Mouse (Mus musculus): ENCODE data around the gene Zcwpw1. TPM values are rescaled to one million over a fixed set of nuclear protein-coding genes. Genes with fewer than 3 reads are reported as not detected.

The Zcwpw1 gene
- polyA plus RNA-seq, 1 experiment = 6.1 TPM

DNA sequence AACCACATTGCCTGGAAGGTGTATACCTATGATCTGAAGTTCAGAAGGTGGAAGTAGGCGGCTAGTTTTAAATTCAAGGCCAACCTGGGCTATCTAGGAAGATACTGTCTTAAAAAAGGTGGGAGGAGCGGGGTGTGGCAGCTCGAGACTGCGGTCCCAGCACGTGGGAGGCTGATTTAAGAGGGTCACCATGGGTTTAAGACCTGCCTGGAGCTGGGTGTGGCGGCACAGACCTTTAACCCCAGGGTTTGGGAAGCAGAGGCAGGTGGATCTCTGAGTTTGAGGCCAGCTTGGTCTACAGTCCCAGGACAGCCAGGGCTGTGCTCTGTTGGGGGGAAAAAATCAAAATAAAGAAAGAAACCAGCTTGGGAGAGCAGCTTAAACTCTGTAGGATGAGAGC, 35.6 kb upstream of the Zcwpw1 start:
- H3K27ac ChIP-seq (ENCODE audit: insufficient read depth, low read depth, low read length) = no peak overlapping the region
- H3K4me3 ChIP-seq (ENCODE audit: insufficient read depth, low read length) = no peak overlapping the region
- TF ChIP-seq CTCF (IDR thresholded peaks at IDR 0.05; ENCODE audit: low read depth, low read length) = no peak
- peaks cover 9% of the 10 kb centered on the region; the same call in 1 of the 2 replicates for H3K4me1 ChIP-seq (ENCODE audit: control insufficient read depth, insufficient read depth, low read length)

DNA sequence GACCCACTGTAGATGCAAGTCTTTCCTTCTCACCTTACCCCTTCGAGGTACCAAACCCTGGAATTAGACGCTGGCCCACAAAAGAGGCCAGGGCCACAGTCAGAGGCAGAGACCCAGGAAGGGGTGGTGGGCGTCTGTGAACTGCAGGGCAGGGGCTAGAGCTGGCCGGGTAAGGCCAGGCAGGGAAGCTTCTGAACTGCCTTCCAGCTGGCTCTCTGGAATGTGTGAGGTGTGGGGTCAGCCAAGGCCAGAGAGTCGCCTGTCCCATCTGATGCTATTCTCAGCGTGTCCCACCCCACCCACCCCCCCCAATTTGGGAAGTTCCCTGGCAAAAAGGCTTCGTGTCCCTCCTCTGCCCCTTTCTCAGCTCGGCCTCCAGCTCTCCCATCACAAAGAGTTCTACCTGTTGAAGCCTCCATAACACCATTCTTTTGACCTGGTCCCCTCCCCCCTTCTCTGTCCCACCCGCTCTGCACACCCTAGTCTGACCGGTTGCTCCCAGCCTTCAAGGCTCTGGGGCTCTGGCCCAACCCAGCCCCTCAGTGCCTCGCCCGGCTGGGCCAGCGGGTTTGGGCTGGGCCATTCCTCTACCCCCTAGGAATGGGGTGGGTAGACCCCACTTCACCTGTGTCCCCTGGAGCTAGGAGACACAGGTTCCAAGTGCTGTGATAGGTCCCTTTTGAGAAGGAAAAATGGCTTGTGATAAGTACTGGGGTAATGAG, 34.3 kb upstream of the Zcwpw1 start:
- Histone ChIP-seq H3K4me1 (ENCODE audit: control insufficient read depth, insufficient read depth, low read length) (peaks cover 9% of the 10 kb centered on the region; the same call in 1 of the 2 replicates), H3K27ac (ENCODE audit: insufficient read depth, low read depth, low read length) (no peak overlapping the region), H3K4me3 (ENCODE audit: insufficient read depth, low read length) (no peak overlapping the region)
- no peak for TF ChIP-seq CTCF (IDR thresholded peaks at IDR 0.05; ENCODE audit: low read depth, low read length)
- no peak for TF ChIP-seq POLR2A (IDR thresholded peaks at IDR 0.05; ENCODE audit: borderline replicate concordance, low read depth, low read length)

DNA sequence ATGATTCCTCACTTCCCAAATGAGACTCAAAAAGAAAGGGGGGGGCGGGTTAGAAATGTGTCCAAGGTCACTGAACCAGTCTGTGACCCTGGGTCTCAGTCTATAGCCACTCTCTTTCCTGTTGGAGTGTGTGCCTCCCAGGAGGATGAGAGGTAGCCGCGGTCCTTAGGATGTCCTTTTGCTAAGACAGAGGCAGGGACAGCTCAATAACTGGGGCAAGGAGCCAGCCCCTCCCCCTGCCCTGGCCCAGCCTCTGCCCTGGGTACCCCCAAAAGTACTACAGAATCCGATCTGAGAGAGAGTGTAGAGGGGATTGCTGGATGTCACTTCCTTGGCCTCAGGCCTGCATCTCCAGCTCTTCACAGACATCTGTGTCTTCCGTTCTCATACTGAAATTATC, 32.2 kb upstream of the Zcwpw1 start:
- H3K27ac ChIP-seq (ENCODE audit: insufficient read depth, low read depth, low read length) = no peak overlapping the region

DNA sequence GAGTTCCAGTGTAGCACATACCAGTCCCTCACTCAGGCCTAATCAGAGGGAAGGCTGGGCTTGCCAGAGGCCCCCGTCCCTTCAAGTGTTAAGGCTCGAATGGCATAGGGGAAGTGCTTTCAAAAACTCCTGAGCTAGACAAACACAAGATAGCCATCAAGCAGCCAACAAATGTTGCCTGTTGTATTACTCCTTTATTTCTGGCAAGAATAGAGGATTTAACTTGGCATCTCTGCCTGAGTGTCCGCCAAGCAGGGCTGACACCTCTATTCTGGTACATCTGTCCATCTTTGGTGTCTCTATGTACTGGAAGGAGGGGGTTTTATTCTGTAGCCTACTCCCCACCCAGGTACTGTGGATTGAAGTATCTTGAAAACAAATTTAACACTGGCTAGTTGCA, 31.5 kb upstream of the Zcwpw1 start:
- peaks cover 8% of the 10 kb centered on the region for H3K4me1 ChIP-seq (ENCODE audit: control insufficient read depth, insufficient read depth, low read length)
- H3K4me3 ChIP-seq (ENCODE audit: insufficient read depth, low read length) = no peak overlapping the region
- no peak overlapping the region for H3K27ac ChIP-seq (ENCODE audit: insufficient read depth, low read depth, low read length)
- TF ChIP-seq POLR2A (IDR thresholded peaks at IDR 0.05; ENCODE audit: borderline replicate concordance, low read depth, low read length) (no peak), CTCF (IDR thresholded peaks at IDR 0.05; ENCODE audit: low read depth, low read length) (no peak)

More for the DNA sequence above, 32.2 kb upstream of the Zcwpw1 start:
- H3K4me3 ChIP-seq (ENCODE audit: insufficient read depth, low read length) = no peak overlapping the region
- peaks cover 10% of the 10 kb centered on the region for H3K4me1 ChIP-seq (ENCODE audit: control insufficient read depth, insufficient read depth, low read length)
- TF ChIP-seq CTCF (IDR thresholded peaks at IDR 0.05; ENCODE audit: low read depth, low read length) (no peak), POLR2A (IDR thresholded peaks at IDR 0.05; ENCODE audit: borderline replicate concordance, low read depth, low read length) (no peak)

DNA sequence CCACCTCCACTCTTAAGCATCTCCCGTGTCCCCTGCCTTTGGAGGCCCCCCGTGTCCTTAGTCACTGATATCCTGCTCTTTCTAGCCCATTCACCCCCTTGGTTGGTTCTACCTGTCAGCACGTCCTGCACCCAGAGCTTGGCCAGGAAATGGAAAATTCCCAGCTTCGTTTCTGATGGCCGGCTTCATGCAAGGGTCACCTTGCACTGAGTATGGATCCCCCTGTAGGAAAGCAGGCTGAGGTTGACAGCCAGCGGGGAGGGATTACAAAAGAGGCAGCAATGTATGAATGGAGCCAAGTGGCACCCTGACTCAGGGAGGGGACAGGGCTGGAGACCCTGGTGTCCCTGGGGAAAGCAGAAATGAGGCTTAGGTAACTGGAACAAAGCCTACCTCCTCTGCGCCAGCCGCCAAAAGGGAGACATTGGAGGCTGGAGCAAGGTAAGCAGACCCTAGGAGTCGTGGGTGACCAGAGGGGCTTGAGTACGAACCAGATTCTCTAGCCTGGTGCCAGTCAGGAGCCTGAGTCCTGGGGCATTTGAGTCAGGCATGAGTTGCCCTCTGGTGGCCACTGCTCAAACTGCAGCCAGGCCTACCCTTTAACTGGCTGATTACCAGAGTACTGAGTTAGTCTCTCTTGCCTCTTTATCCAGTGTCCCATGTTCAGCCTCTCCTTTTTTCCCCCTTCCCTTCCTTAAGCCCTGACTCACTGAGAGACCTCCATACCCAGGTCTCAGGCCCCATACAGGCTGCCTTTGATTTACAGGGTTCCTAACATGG, 30.5 kb upstream of the Zcwpw1 start:
- Histone ChIP-seq H3K4me3 (ENCODE audit: insufficient read depth, low read length) (no peak overlapping the region), H3K4me1 (ENCODE audit: control insufficient read depth, insufficient read depth, low read length) (peaks cover 8% of the 10 kb centered on the region), H3K27ac (ENCODE audit: insufficient read depth, low read depth, low read length) (no peak overlapping the region)
- TF ChIP-seq POLR2A (IDR thresholded peaks at IDR 0.05; ENCODE audit: borderline replicate concordance, low read depth, low read length) (no peak), CTCF (IDR thresholded peaks at IDR 0.05; ENCODE audit: low read depth, low read length) (peak; percentile 80)

DNA sequence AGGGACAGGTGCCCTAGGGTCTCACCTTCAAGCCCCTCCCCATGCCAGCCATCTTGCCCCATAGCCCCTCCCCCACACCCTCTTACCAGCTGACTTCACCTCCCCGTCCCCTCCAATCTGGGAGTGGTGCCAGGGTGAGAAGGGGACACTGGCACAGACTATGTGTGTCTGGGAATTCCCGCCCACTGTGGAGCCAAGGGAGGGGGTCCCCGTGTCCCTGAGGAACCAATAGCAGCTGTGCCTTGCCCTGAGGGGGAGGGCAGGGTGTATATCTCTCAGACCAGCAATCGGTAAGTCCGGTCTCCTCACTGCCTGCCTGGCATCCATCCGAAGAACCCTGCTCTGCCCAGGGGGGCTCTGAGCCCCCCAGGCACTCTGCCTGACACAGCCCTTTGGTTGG, 29.7 kb upstream of the Zcwpw1 start:
- peaks cover 8% of the 10 kb centered on the region for H3K4me1 ChIP-seq (ENCODE audit: control insufficient read depth, insufficient read depth, low read length)
- TF ChIP-seq CTCF (IDR thresholded peaks at IDR 0.05; ENCODE audit: low read depth, low read length) = no peak
- no peak for TF ChIP-seq POLR2A (IDR thresholded peaks at IDR 0.05; ENCODE audit: borderline replicate concordance, low read depth, low read length)
- H3K27ac ChIP-seq (ENCODE audit: insufficient read depth, low read depth, low read length) = no peak overlapping the region
- H3K4me3 ChIP-seq (ENCODE audit: insufficient read depth, low read length) = no peak overlapping the region

DNA sequence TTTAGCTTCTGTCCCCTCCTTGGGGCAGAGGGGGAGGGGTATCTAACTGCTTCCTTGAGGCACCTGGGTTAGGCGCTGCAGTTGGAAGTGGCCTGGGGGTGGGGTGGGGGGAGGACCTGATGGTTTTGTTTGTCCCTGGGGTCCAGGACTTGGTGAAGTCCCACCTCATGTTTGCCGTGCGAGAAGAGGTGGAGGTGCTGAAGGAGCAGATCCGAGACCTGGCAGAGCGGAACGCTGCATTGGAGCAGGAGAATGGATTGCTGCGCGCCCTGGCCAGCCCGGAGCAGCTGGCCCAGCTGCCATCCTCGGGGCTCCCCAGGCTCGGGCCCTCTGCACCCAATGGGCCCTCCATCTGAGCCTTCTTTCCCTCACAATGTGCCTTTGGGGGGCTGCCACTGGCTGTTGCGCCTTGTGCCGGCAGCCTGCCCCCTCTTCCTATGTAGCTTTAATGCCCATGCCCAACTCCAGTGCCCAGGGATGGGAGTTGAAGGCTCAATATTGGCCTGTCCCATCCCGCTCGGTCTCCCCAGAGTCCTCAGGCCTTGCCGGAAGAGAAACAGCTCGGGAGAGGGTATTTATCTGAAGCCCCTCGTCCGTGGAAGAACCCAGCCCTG, 28.6 kb upstream of the Zcwpw1 start:
- H3K27ac ChIP-seq (ENCODE audit: insufficient read depth, low read depth, low read length) = no peak overlapping the region
- H3K4me3 ChIP-seq (ENCODE audit: insufficient read depth, low read length) = no peak overlapping the region
- TF ChIP-seq CTCF (IDR thresholded peaks at IDR 0.05; ENCODE audit: low read depth, low read length) = no peak
- no peak for TF ChIP-seq POLR2A (IDR thresholded peaks at IDR 0.05; ENCODE audit: borderline replicate concordance, low read depth, low read length)
- H3K4me1 ChIP-seq (ENCODE audit: control insufficient read depth, insufficient read depth, low read length) = peaks cover 8% of the 10 kb centered on the region

DNA sequence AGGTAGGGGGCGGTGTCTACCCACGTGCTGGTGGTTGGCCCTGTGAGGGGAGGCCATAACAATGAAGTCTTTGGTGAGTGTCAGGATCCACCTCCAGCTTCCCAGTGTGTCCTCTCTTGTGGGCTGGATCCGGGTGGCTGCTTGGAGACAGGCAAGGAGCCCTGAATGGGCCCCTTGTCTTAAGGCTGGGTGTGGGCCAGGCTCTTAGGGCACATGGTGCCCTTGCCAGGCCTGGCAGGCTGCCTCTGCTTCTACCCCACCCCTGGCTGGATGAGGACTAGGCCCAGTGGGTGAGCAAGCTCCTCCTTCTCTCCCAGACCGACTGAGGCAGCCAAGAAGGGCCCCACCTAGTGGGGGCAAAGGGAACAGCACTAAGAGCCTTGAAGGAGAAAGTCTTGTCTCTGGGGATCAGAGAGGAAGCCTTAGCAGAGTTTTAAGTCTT, 27.6 kb upstream of the Zcwpw1 start:
- TF ChIP-seq POLR2A (IDR thresholded peaks at IDR 0.05; ENCODE audit: borderline replicate concordance, low read depth, low read length) (no peak), CTCF (IDR thresholded peaks at IDR 0.05; ENCODE audit: low read depth, low read length) (peak; percentile 50)
- H3K4me3 ChIP-seq (ENCODE audit: insufficient read depth, low read length) = no peak overlapping the region
- peaks cover 8% of the 10 kb centered on the region for H3K4me1 ChIP-seq (ENCODE audit: control insufficient read depth, insufficient read depth, low read length)
- H3K27ac ChIP-seq (ENCODE audit: insufficient read depth, low read depth, low read length) = no peak overlapping the region

DNA sequence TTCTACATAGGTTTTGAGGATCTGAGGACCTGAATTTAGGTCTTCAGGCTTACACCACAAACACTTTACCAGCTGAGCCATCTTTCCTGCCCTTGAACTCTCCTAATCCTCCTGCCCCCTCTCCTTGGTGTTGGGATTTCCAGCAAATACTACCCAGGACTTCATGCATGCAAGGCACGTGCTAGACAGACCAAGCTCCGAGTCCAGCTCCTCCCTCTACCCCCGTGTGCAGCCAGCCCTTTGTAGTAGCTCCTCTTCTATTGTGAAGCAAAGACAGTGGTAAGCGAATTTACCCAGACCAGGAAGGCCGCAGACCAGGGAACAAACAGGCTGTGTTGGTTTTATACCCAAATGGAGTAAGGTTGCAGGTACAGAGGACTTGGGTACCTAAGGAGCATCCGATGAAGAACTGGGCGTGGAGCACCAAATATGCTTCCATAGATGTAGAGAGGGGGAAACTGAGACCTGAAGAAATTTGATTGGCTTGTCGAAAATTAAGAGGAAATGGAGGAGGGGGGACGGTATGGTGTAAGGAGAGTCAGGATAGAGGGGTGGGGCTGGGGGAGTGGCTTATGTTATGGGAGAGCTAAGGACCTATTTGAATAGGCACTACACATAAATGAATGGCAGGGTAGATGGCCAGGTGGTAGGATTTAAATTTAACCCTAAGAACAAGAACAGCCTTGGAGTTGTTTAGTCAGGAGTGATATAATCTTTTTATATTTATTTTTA, 22.8 kb upstream of the Zcwpw1 start:
- Histone ChIP-seq H3K27ac (ENCODE audit: insufficient read depth, low read depth, low read length) (no peak overlapping the region), H3K4me3 (ENCODE audit: insufficient read depth, low read length) (no peak overlapping the region), H3K4me1 (ENCODE audit: control insufficient read depth, insufficient read depth, low read length) (peaks cover 4% of the 10 kb centered on the region)
- no peak for TF ChIP-seq CTCF (IDR thresholded peaks at IDR 0.05; ENCODE audit: low read depth, low read length)
- no peak for TF ChIP-seq POLR2A (IDR thresholded peaks at IDR 0.05; ENCODE audit: borderline replicate concordance, low read depth, low read length)
